Mouse (Mus musculus): ENCODE data around the gene Usp12. TPM values are rescaled to one million over a fixed set of nuclear protein-coding genes. Genes with fewer than 3 reads are reported as not detected.
A peak's percentile ranks its signal among the peaks of the same experiment; 100 is the strongest.

The Usp12 gene
- total RNA-seq (2021), result 10 to 100 TPM; 53.9 to 58.6 TPM
- long read RNA-seq, experiment 1, full-length matches to known transcripts, result 6 of 23 reads
- long read RNA-seq, experiment 1, partial matches to known transcripts, result 3 of 23 reads
- long read RNA-seq, experiment 1, other reads (novel, unspliced or antisense), result 14 of 23 reads
- long read RNA-seq, experiment 2, full-length matches to known transcripts, result 17 of 35 reads
- long read RNA-seq, experiment 2, partial matches to known transcripts, result 2 of 35 reads
- long read RNA-seq, experiment 2, other reads (novel, unspliced or antisense), result 16 of 35 reads

DNA sequence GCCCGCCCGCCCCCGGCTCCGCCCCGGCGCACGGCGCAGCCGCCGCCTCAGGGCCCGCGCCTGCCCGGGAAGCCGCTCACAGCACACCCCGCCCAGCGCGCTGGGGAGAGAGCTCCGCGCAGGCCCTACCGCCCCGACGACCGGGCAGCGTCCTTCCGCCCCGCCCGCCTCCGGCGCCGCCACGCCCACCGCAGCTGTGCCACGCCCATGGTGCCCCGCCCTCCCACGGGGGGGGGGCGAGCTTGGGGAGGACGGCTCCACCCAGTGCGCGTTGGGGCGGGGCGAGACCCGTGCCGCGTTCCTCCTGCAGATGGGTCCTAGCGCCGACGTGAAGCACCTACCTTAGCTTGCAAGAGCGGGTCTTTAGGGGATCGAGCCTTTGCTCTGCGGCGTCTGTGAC is at the start of gene Usp12:
Usp12 (minus strand) TSS at position 154 of the 400 bp plus-strand sequence.
- peak; percentile 96 to 98 for DNase-seq (ENCODE audit: low spot score in 2 of 2)
- intact Hi-C loops (cut with DNase I), result loop anchor here (2.0 to 5.0 kb wide), 2 partner anchors 38 to 63 kb away; partner anchors contain the start of gene Rpl21

GRCm38 (mm10) chr5:146844301-146844941 is 49.6 kb upstream of the Usp12 start:
- intact Hi-C loops (cut with DNase I), result no loop called here
- no peak for DNase-seq (ENCODE audit: low spot score in 2 of 2)

- intact Hi-C loops (cut with DNase I), result no loop called here
Observed at GRCm38 (mm10) chr5:146841996-146842395, 47.2 kb upstream of the Usp12 start.

GRCm38 (mm10) chr5:146841301-146841700 is 46.5 kb upstream of the Usp12 start:
- DNase-seq (ENCODE audit: low spot score in 2 of 2), result no peak

More at GRCm38 (mm10) chr5:146841996-146842395, 47.2 kb upstream of the Usp12 start:
- DNase-seq (ENCODE audit: low spot score in 2 of 2), result no peak

GRCm38 (mm10) chr5:146840422-146840821 is 45.6 kb upstream of the Usp12 start:
- DNase-seq (ENCODE audit: low spot score in 2 of 2), result no peak
- intact Hi-C loops (cut with DNase I), result no loop called here

More at GRCm38 (mm10) chr5:146841301-146841700, 46.5 kb upstream of the Usp12 start:
- intact Hi-C loops (cut with DNase I), result no loop called here

DNA sequence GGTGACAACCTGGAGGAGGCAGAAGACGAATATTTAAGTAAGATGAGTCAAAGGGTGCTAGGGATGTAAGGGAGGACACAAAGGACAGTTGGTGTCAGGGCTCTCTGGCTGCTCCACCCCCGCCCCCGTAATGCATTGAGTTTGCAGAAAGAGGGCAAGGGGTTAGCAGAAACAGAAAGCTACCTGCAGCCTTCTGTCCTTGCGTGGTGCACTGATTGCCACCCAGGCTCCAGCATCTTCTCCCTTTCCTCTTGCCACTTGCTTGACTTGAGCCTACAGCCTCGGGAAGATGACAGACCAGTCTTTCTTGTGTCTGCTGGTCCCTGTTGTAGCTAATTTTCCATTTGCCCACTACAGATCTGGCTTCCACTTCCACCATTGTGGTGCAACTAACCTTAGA is 45.0 kb upstream of the Usp12 start:
- no peak for DNase-seq (ENCODE audit: low spot score in 2 of 2)
- intact Hi-C loops (cut with DNase I), result no loop called here

DNA sequence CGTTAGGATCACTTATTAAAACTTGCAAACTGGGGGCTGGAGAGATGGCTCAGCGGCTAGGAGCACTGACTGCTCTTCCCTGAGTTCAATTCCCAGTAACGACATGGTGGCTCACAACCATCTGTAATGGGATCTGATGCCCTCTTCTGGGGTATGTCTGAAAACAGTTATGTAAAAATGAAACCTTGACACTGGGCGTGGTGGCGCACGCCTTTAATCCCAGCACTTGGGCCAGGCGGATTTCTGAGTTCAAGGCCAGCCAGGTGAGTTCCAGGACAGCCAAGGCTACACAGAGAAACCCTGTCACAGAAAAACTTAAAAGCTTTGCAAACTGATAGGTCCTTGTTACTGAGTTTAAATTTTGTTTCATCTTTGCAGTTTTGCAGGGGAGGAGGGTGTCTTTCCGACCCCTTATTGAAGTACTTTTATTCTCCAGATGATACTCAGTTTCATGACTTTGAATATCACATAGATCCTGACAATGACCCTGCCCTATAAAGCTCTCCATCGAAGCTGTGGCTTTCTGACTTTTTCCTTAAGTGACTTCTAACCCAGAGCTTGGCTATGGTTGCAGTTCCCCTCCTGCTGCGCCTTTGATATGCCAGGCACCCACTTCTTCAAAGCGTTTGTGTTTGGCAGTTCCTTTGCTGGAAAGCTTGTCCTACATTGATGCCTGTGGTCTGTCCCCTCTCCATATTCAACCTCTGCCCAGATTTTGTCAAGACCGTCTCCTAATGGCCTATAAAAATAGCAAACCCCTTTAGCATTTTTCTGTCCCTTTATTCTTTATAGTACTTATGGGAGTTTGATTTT is 44.2 kb upstream of the Usp12 start:
- DNase-seq (ENCODE audit: low spot score in 2 of 2), result no peak
- intact Hi-C loops (cut with DNase I), result no loop called here

- intact Hi-C loops (cut with DNase I), result no loop called here
Observed at GRCm38 (mm10) chr5:146837967-146838720, 43.3 kb upstream of the Usp12 start.

GRCm38 (mm10) chr5:146834959-146835358 is 40.2 kb upstream of the Usp12 start:
- no peak for DNase-seq (ENCODE audit: low spot score in 2 of 2)
- intact Hi-C loops (cut with DNase I), result loop anchor here (5.0 kb wide), 1 partner anchor 103 kb away; no protein-coding TSS in a partner anchor

More at GRCm38 (mm10) chr5:146837967-146838720, 43.3 kb upstream of the Usp12 start:
- DNase-seq (ENCODE audit: low spot score in 2 of 2), result no peak

GRCm38 (mm10) chr5:146833673-146834201 is 38.9 kb upstream of the Usp12 start:
- DNase-seq (ENCODE audit: low spot score in 2 of 2), result no peak
- intact Hi-C loops (cut with DNase I), result loop anchor here (2.0 to 5.0 kb wide), 2 partner anchors 39 to 101 kb away; partner anchors contain the start of gene Usp12

DNA sequence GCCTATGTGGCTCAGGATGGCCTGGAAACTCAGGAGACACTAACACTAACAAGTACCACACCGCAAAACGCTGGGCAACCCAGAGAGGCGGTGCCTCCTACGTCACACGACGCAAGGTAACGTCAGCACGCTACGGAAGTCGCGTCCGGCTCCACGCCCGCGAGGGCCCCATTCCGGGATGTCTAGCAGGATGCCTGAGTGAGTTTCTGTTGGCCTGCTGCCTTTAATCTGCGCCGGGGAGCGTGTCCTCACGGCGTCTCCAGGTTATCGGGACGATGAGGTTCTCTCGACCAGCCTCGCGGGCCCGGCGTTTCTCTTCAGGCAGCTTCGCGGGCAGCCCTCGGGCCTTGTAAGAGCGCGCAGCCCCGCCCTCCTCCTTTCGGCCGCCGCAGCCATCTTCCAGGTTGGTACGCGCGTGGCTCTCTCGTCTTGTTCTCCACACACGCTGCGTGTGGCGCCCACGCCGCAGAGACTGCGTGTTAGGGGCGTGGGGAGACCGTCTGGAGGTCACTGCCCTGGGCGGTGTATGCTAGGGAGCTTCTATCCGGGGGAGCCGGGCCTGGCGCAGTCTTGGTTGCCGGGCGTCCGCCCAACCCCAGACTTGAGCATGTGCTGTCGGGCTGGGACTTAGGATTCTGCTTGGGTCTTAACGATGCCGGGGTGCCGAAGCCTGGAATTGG is 38.1 kb upstream of the Usp12 start, which contains the start of gene Rpl21:
Rpl21 (plus strand) TSS at position 122 of the 680 bp plus-strand sequence.
- DNase-seq (ENCODE audit: low spot score in 2 of 2), result peak; percentile 94

GRCm38 (mm10) chr5:146832435-146832768 is 37.6 kb upstream of the Usp12 start:
- intact Hi-C loops (cut with DNase I), result loop anchor here (2.0 to 5.0 kb wide), 2 partner anchors 38 to 100 kb away; partner anchors contain the start of gene Usp12

More for the DNA sequence above, 38.1 kb upstream of the Usp12 start, which contains the start of gene Rpl21:
- intact Hi-C loops (cut with DNase I), result loop anchor here (2.0 to 5.0 kb wide), 2 partner anchors 38 to 101 kb away; partner anchors contain the start of gene Usp12

DNA sequence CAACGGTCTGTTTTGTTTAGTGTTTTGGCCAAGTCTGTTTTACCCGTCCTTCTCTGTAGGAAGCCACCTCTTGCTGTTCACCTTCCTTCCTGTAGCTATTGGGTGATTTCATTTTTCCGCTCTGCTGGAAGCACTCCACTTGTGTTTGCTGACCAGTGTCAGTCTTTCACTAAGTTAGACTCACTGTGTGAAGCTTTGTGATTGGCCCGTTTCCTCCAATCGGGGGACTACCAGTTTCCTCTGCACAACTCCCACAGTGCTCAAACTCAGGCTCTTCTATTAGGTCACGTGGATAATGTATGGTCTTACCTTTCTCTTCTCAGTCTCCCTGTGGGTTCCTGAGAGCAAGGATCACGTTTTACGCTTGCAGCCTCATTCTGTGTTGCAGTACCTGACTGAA is 34.7 kb upstream of the Usp12 start:
- intact Hi-C loops (cut with DNase I), result no loop called here

More at GRCm38 (mm10) chr5:146832435-146832768, 37.6 kb upstream of the Usp12 start:
- DNase-seq (ENCODE audit: low spot score in 2 of 2), result no peak

DNA sequence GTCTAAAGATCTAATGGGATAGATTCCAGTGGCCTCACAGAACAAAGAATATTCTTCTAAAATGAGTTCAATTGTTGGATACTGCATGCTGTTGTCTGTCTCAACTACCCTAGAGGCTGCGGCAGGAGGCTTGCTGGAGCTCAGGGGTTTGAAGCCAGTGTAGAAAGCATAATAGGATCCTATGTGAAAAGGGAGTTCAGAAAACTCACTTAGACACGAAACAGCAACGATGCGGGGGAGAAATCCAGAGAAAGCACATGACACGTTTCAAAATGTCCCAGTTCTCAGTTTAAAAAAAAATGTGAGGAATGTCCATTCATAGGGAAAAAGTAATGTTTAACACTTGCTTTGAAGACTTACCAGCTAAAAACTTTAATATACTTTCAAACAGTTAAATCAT is 28.2 kb upstream of the Usp12 start:
- intact Hi-C loops (cut with DNase I), result no loop called here
- DNase-seq (ENCODE audit: low spot score in 2 of 2), result no peak

More for the DNA sequence above, 34.7 kb upstream of the Usp12 start:
- DNase-seq (ENCODE audit: low spot score in 2 of 2), result no peak

DNA sequence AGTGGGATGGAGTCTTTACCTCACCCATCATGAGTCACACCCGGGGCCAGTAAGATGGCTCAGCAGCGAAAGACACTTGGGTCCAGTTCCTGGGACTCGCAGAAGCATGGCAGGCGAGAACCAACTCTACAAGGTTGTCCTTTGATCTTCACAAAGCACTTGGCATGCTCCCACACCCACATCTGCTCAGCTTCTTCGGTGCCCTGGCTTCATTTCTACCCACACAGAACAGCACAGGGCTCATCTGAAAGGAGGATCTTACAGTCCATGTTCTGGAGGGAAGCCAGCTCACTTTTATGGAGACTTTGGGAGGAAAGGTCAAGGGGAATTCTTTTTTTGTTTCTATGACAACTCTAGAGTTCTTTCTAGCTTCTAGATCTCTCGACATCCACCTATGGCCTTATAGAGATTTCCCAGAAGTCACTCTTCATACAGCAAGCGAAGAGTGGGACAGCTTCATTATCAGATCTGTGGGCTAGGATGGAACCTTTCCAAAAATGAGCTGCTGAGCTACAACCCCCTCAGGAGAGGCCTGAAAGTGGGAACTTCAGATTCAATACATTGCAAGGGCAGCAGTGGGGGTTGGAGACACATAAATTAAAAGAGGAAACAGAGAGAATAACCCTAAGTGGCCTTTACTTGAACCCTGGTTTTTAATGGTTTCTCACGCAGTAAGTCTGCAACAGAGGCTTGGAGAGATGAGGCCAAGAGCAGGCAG is 24.3 kb upstream of the Usp12 start:
- DNase-seq (ENCODE audit: low spot score in 2 of 2), result no peak
- intact Hi-C loops (cut with DNase I), result no loop called here

GRCm38 (mm10) chr5:146817583-146817982 is 22.8 kb upstream of the Usp12 start:
- no peak for DNase-seq (ENCODE audit: low spot score in 2 of 2)
- intact Hi-C loops (cut with DNase I), result no loop called here

DNA sequence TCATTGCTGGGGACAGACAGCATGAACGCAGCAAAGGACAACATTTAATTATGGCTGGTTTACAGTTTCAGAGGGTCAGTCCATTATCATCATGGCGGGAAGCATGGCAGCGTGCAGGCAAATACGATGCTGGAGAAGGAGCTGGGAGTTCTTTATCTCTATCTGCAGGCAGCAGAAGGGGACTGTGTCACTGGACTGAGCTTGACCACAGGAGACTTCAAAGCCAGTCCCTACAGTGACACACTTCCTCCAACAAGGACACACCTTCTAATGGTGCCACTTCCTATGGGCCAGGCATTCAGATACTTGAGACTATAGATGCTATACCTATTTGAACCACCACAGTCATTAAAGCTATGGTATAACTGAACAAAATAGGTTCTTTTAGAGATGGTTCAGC is 20.6 kb upstream of the Usp12 start:
- intact Hi-C loops (cut with DNase I), result no loop called here

More for the DNA sequence above, 20.6 kb upstream of the Usp12 start:
- no peak for DNase-seq (ENCODE audit: low spot score in 2 of 2)
